Mouse (Mus musculus) bone marrow, adult 2 months (tissue): ENCODE data around the gene Gm49378. TPM values are rescaled to one million over a fixed set of nuclear protein-coding genes. Genes with fewer than 3 reads are reported as not detected.

Experiments
- H3K27ac ChIP-seq: fragments of 200-500 bp; 2 replicates; pipeline ENCODE4 v1.5.1; 2012; ENCODE audit warnings: low read depth, mild to moderate bottlenecking, control low read depth, inconsistent platforms, low read length; ENCODE audit not compliant: control insufficient read depth, poor library complexity, insufficient read depth
- H3K4me1 ChIP-seq: fragments of 200-500 bp; 2 replicates; pipeline ENCODE4 v1.6.1; 2011; ENCODE audit warnings: low read length; ENCODE audit not compliant: control insufficient read depth, insufficient read depth
- H3K4me3 ChIP-seq: fragments of 200-500 bp; replicated peaks from 2 replicates; pipeline ENCODE3; 2011; ENCODE audit warnings: mild to moderate bottlenecking, low read depth, low read length, control low read depth; ENCODE audit not compliant: control insufficient read depth
- CTCF ChIP-seq: fragments of 200-500 bp; IDR thresholded peaks from 2 replicates; pipeline ENCODE4 v1.5.1; 2011; ENCODE audit warnings: low read length, control low read depth; ENCODE audit not compliant: control insufficient read depth, insufficient read depth
- POLR2A ChIP-seq: fragments of 200-500 bp; IDR thresholded peaks from 2 replicates; pipeline ENCODE4 v1.6.1; 2011; ENCODE audit warnings: low read depth, mild to moderate bottlenecking, control low read depth, low read length, borderline replicate concordance; ENCODE audit not compliant: control insufficient read depth
- WGBS: fragments of 180-500 bp; shearing (Covaris S2); methylation state at CpG from one replicate; pipeline ENCODE4 v1.1.7; 2018; 5-methylcytosine and 5-hydroxymethylcytosine counted together
- polyA plus RNA-seq: library from polyadenylated mRNA; stranded (reverse); fragments of >200 nt; gene quantifications from 2 replicates; pipeline ENCODE4 v1.2.4, GENCODE M21; 2011; ENCODE audit warnings: low replicate concordance; ENCODE audit not compliant: missing spikeins, insufficient read depth, insufficient read length

The Gm49378 gene
- polyA plus RNA-seq, 1 experiment, result 5.8 TPM

DNA sequence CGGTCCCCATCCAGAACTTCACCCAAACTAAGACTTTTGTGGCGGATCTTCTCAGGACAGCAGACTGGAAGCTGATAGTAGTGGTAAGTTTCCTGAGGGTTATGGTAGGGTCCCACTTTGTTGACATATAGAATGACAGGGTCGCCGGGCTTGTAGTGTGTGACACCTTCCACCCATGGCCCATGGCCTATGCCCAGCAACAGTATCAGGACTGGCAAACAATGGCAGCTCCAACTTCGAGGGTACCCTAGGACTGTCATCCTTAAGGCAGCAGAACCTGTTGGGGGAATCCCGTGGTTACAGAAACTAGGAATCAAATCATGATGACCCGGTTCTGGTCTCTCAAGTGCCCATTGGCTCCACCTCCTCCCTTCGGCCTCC is 5.0 kb upstream of the Gm49378 start:
- TF ChIP-seq POLR2A, result no peak
- no peak for TF ChIP-seq CTCF
- peak overlapping the region; percentile 89 for H3K27ac ChIP-seq
- H3K4me1 ChIP-seq, result peaks cover 4% of the 10 kb centered on the region
- peak overlapping the region; percentile 97 for H3K4me3 ChIP-seq
- 22% methylated on average over 8 of the region's 8 CpGs for WGBS

DNA sequence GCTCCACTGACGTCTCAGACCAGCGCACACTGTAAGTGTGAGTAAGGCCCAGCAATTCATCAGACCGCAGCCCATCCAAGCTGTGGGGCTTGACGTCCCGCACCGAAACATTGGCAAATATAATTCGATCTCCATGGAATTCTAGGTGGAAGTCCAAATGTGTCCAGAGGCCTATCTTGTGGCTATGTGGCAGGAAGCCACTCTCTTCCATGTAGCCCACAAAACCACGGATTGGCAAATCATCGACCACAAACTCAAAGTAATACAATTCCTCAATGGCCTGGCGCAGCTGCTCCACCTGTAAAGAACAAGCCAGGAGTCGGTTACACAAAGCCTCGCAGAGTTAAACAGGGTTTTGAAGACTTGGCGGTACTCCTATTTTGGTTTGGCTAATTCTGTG is 3.6 kb upstream of the Gm49378 start:
- no peak overlapping the region for H3K27ac ChIP-seq
- peaks cover 4% of the 10 kb centered on the region for H3K4me1 ChIP-seq
- TF ChIP-seq CTCF (no peak), POLR2A (no peak)
- WGBS, result 58% methylated on average over 13 of the region's 13 CpGs
- no peak overlapping the region for H3K4me3 ChIP-seq

DNA sequence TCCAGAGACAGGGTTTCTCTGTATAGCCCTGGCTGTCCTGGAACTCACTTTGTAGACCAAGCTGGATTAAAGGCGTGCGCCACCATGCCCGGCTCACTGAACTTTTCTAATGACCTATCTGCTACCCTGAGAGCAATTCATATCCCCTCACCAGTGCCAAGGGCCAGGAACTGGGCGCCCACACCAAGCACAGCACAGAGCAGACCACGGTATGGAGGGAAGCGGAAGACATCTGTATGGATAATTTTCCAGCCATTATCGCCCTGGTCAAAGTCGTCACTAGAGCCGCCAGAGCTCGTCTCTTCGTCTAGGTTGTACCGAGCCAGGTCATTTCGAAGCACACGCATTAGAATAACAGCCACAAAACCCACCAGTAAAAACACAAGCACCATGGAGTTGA is 3.1 kb upstream of the Gm49378 start:
- no peak overlapping the region for H3K4me3 ChIP-seq
- TF ChIP-seq CTCF, result no peak
- TF ChIP-seq POLR2A, result no peak
- WGBS, result 94% methylated on average over 14 of the region's 14 CpGs
- peaks cover 4% of the 10 kb centered on the region for H3K4me1 ChIP-seq
- no peak overlapping the region for H3K27ac ChIP-seq

DNA sequence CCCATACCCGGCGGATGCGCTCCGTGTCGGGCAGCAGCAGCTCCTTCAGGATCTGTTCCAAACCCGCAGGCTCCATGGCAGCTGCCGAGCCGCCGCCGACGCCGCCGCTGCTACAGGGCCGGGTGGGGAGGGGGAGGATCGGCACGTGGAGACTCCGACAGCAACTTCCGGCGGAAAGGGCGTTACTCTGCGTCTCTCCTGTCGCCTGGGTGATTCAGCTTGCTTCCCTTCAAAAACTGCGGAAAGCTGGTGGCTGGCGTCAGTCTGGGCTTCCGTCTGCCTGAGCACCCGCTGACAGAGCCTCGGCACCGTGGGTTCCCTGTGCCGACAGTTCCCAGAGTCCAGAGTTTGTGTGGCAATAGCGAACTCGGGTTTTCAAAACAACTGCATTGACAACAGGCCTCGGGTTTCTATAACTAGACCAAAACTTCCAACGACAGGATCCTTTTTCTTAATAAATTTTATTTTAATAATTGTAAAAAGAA is 2.1 kb downstream of the Gm49378 start, which contains the start of gene Ipo4:
Ipo4 (minus strand) TSS at position 435 of the 485 bp plus-strand sequence.
- TF ChIP-seq CTCF, result no peak
- TF ChIP-seq POLR2A, result peak; percentile 59; the same call in 1 of the 2 replicates
- Histone ChIP-seq H3K4me3 (peak within 1 kb of the TSS; percentile 57), H3K4me1 (peaks cover 3% of the 10 kb centered on the region; the same call in 1 of the 2 replicates), H3K27ac (peak within 1 kb of the TSS; percentile 5; the same call in 1 of the 2 replicates)
- under 1% methylated on average over 33 of the region's 33 CpGs for WGBS

DNA sequence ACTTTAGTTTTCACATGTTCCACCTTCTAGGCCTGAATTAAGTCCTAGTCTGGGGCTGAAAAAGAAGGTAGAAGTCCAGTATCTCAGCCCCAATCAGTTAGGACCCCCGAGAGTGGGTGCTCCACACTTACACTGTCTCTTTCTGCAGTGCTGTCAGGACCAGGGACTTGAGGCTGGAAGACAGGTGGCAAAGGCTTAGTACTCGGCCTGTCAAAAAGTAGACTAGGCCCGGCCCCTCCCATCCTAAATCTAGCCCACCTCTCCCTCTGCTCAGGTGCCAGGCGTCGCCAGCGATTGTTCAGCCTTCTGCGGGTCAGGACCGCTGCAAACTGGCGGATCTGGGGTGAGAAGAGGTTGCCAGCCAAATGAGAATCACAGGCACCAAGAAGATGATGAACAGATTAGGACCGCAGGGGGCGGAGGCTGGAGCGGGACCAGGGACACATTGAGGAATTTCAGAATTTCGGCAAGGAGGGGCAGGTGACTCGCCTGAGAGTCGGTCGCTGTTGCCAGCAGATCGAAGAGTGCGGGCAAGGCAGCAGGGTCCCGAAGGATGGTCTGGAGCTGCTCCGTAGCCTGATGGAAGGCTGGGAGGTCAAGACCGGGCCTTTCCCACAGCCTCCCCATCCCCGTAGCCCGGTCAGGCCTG is 2.7 kb downstream of the Gm49378 start:
- Histone ChIP-seq H3K4me1 (peaks cover 3% of the 10 kb centered on the region; the same call in 1 of the 2 replicates), H3K27ac (peak overlapping the region; percentile 5; the same call in 1 of the 2 replicates), H3K4me3 (peak overlapping the region; percentile 57)
- 7% methylated on average over 23 of the region's 23 CpGs for WGBS
- TF ChIP-seq POLR2A, result no peak
- TF ChIP-seq CTCF, result no peak

DNA sequence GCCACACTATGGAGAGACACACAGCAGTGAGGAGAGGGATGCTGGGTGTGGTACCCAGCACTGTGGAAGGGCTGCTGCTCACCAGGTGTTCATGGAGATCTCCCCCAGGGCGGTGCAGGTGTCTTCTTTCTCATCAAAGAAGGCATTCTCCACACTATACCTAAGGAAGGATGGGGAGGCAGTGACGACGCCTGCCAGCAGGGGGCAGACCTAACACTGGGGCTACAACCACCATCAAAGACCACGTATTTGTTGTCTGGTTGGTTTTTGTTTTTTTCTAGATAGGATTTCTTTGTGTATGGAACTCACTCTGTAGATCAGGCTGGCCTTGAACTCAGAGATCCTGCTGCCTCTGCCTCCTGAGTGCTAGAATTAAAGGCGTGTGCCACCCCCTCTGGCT is 8.4 kb downstream of the Gm49378 start:
- WGBS, result 40% methylated on average over 5 of the region's 5 CpGs
- Histone ChIP-seq H3K27ac (no peak overlapping the region), H3K4me1 (no peaks in the 10 kb centered on the region), H3K4me3 (no peak overlapping the region)
- no peak for TF ChIP-seq POLR2A
- TF ChIP-seq CTCF, result peak; percentile 96

DNA sequence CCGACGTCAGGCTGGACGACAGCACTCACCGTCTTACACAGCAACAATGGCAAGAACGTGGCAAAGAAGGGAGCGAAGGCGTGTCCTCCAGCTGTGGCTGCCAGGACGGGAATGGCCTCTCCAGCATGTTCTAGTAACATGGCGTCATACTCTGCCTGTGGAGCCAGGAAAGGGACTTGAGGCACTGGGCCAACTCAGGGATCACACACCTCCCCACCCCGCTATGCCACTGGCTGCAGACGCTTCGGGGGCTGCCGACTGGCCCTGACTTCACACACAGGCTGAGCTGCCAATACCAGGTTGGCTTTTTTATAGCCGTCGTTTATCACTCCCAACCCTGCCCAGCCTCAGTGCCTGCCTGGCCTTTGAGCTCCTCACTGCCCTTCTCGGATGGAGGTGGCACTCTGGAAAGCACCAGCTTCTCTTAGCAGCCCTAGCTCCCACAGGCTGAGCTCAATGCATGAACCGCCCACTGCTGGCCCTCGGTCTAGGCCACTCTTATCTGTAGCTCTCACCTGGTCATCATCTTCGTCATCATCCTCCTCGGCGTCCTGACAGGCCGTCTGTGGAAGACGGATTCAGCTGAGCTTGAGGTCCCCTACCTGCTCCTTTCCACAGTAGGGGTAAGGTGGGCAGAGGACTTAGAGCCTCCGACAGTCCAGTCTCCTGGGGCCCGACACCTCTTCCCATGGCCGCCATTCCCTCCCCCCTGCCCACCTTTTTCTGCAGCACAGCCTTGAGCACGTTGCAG is 9.4 kb downstream of the Gm49378 start:
- TF ChIP-seq POLR2A (0 out of 2 replicates have a peak, but pooled peaks have one; percentile 11), CTCF (no peak)
- no peaks in the 10 kb centered on the region for H3K4me1 ChIP-seq
- H3K27ac ChIP-seq, result no peak overlapping the region
- H3K4me3 ChIP-seq, result no peak overlapping the region
- WGBS, result 92% methylated on average over 27 of the region's 27 CpGs

DNA sequence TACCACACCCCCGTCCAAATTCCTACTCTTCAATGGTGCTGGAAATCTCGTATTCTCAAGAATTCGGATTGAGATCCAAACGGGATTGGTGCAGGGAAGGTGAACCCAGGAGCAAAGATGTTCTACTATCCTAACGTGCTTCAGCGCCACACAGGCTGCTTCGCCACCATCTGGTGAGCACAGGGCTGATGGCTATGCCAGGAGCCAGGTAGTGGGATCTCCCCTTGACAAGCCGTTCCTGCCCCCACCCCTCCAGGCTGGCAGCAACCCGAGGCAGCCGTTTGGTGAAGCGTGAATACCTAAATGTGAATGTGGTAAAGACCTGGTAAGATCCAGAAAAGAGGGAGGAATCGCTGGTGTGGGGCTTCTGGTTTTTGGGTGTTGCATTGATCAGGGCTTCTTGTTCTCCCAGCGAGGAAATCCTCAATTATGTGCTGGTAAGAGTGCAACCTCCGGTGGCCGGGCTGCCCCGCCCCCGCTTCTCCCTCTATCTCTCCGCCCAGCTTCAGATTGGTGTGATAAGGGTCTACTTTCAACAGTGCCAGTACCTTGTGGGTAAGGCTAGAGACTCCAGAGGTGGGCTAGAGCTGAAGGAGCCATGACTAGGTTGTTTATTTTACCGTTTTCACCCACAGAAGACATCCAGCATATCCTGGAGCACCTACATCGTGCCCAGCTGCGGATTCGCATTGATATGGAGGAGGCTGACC is 19.1 kb downstream of the Gm49378 start:
- peak overlapping the region; percentile 20 for H3K27ac ChIP-seq
- H3K4me3 ChIP-seq, result peak overlapping the region; percentile 61
- H3K4me1 ChIP-seq, result no peaks in the 10 kb centered on the region; the same call in 1 of the 2 replicates
- no peak for TF ChIP-seq POLR2A
- TF ChIP-seq CTCF, result no peak
- WGBS, result 14% methylated on average over 22 of the region's 22 CpGs
